Mouse (Mus musculus): ENCODE results near the gene Mgea5. TPM values are rescaled to one million over a fixed set of nuclear protein-coding genes. Genes with fewer than 3 reads are reported as not detected.

The Mgea5 gene
- polyA plus RNA-seq, 1 experiment from 2014 or later, result 47.3 TPM

DNA sequence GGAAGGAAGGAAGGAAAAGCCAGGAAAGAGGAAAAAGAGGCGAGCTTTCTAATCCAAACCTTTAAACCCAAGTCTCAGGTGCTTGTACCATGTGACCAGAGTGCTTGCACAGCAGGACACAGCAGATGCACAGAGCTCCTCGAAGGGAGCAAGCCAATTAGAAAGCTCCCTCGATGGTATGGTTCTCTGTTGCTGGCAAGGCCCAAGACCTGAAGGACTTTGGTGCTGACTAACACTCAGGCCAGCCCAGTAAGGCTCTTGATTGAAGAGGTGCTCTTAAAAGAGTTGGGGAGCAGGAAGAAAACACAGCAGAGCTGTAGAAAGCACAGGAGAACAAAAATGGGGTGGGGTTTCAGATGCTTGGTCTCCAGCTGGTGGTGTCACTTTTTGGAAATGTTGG is 74.9 kb downstream of the Mgea5 start:
- Histone ChIP-seq H3K27me3 (no peaks in the 10 kb centered on the region), H3K36me3 (no peaks in the 10 kb centered on the region), H3K4me1 (peaks cover 4% of the 10 kb centered on the region; the same call in 1 of the 2 replicates), H3K4me2 (no peak overlapping the region), H3K4me3 (no peak overlapping the region), H3K9me3 (no peaks in the 10 kb centered on the region), H3K9ac (no peak overlapping the region), H3K27ac (no peak overlapping the region)
- no peak for ATAC-seq (ENCODE audit: insufficient number of reproducible peaks, low FRiP score, low TSS enrichment, low read depth)
- 53% methylated on average over 3 of the region's 3 CpGs for WGBS

Other genes starting within 250 kb of the Mgea5 start
- 12.6 and 13.0 TPM in 2 replicates for gene Poll, start 223.3 kb downstream of the Mgea5 start, polyA plus RNA-seq (2015; fragmentation: Nextera tagmentation; extraction: Ambion mirVana)
- gene Gm17018, start 223.2 kb downstream of the Mgea5 start, polyA plus RNA-seq (2015; fragmentation: Nextera tagmentation; extraction: Ambion mirVana), result 33.1 and 34.0 TPM in 2 replicates
- gene Fbxw4, start 123.5 kb downstream of the Mgea5 start, polyA plus RNA-seq (2015; fragmentation: Nextera tagmentation; extraction: Ambion mirVana), result 4.2 and 4.3 TPM in 2 replicates
- gene Fgf8, start 40.9 kb downstream of the Mgea5 start, polyA plus RNA-seq (2015; fragmentation: Nextera tagmentation; extraction: Ambion mirVana), result 0.31 and 0.51 TPM in 2 replicates
- gene Npm3, start 34.2 kb downstream of the Mgea5 start, polyA plus RNA-seq (2015; fragmentation: Nextera tagmentation; extraction: Ambion mirVana), result 12.4 and 20.6 TPM in 2 replicates
- gene Kcnip2, start 32.2 kb upstream of the Mgea5 start, polyA plus RNA-seq (2015; fragmentation: Nextera tagmentation; extraction: Ambion mirVana), result 0.65 and 0.69 TPM in 2 replicates
- gene Armh3, start 214.7 kb upstream of the Mgea5 start, polyA plus RNA-seq (2015; fragmentation: Nextera tagmentation; extraction: Ambion mirVana), result 16.3 and 17.3 TPM in 2 replicates
- 8.8 and 9.2 TPM in 2 replicates for gene Hps6, start 219.7 kb upstream of the Mgea5 start, polyA plus RNA-seq (2015; fragmentation: Nextera tagmentation; extraction: Ambion mirVana)